Mouse (Mus musculus): ENCODE measurements around the gene Olfr963.
"Not testable (repeated sequence)": the region's sequence is repeated elsewhere in the genome, so short reads cannot be mapped to it uniquely, and the experiment has no call there.

The Olfr963 gene

GRCm38 (mm10) chr9:39666905-39667304, at the start of gene Olfr963:
TSS of gene Olfr963 (plus strand) at chr9:39667205.
- ATAC-seq (ENCODE audit: insufficient number of reproducible peaks, low FRiP score, low TSS enrichment), result no peak

- ATAC-seq (ENCODE audit: insufficient number of reproducible peaks, low FRiP score, low TSS enrichment), result no peak
These were observed 45.9 kb upstream of the Olfr963 start, which contains the start of gene Olfr960 for GRCm38 (mm10) chr9:39621073-39621472. TSS of gene Olfr960 (plus strand) at chr9:39621373.

GRCm38 (mm10) chr9:39623783-39624182, 43.2 kb upstream of the Olfr963 start:
- ATAC-seq (ENCODE audit: insufficient number of reproducible peaks, low FRiP score, low TSS enrichment), result no peak

GRCm38 (mm10) chr9:39624711-39625110, 42.3 kb upstream of the Olfr963 start:
- no peak for ATAC-seq (ENCODE audit: insufficient number of reproducible peaks, low FRiP score, low TSS enrichment)

- ATAC-seq (ENCODE audit: insufficient number of reproducible peaks, low FRiP score, low TSS enrichment), result no peak
These were observed 37.9 kb upstream of the Olfr963 start for GRCm38 (mm10) chr9:39629069-39629468.

GRCm38 (mm10) chr9:39633913-39634594, 33.0 kb upstream of the Olfr963 start:
- ATAC-seq (ENCODE audit: insufficient number of reproducible peaks, low FRiP score, low TSS enrichment), result no peak

- no peak for ATAC-seq (ENCODE audit: insufficient number of reproducible peaks, low FRiP score, low TSS enrichment)
These were observed 22.2 kb upstream of the Olfr963 start, which contains the start of gene Olfr961 for GRCm38 (mm10) chr9:39644785-39645184. TSS of gene Olfr961 (plus strand) at chr9:39645085.

GRCm38 (mm10) chr9:39647382-39647781, 19.6 kb upstream of the Olfr963 start:
- no peak for ATAC-seq (ENCODE audit: insufficient number of reproducible peaks, low FRiP score, low TSS enrichment)

GRCm38 (mm10) chr9:39654756-39655396, 12.1 kb upstream of the Olfr963 start:
- no peak for ATAC-seq (ENCODE audit: insufficient number of reproducible peaks, low FRiP score, low TSS enrichment)

GRCm38 (mm10) chr9:39669723-39670122, 2.7 kb downstream of the Olfr963 start:
- no peak for ATAC-seq (ENCODE audit: insufficient number of reproducible peaks, low FRiP score, low TSS enrichment)

GRCm38 (mm10) chr9:39674820-39675219, 7.8 kb downstream of the Olfr963 start:
- no peak for ATAC-seq (ENCODE audit: insufficient number of reproducible peaks, low FRiP score, low TSS enrichment)

- no peak for ATAC-seq (ENCODE audit: insufficient number of reproducible peaks, low FRiP score, low TSS enrichment)
These were observed 11.6 kb downstream of the Olfr963 start for GRCm38 (mm10) chr9:39678557-39678956.

GRCm38 (mm10) chr9:39679280-39679679, 12.3 kb downstream of the Olfr963 start:
- ATAC-seq (ENCODE audit: insufficient number of reproducible peaks, low FRiP score, low TSS enrichment), result no peak

- ATAC-seq (ENCODE audit: insufficient number of reproducible peaks, low FRiP score, low TSS enrichment), result not testable (repeated sequence)
These were observed 34.1 kb downstream of the Olfr963 start for GRCm38 (mm10) chr9:39701123-39701522.

- no peak for ATAC-seq (ENCODE audit: insufficient number of reproducible peaks, low FRiP score, low TSS enrichment)
These were observed 40.0 kb downstream of the Olfr963 start, which contains the start of gene Olfr149 for GRCm38 (mm10) chr9:39707017-39707416. TSS of gene Olfr149 (minus strand) at chr9:39707117.

GRCm38 (mm10) chr9:39708958-39709357, 42.0 kb downstream of the Olfr963 start:
- no peak for ATAC-seq (ENCODE audit: insufficient number of reproducible peaks, low FRiP score, low TSS enrichment)

- no peak for ATAC-seq (ENCODE audit: insufficient number of reproducible peaks, low FRiP score, low TSS enrichment)
These were observed 44.0 kb downstream of the Olfr963 start, which contains the start of gene Olfr965 for GRCm38 (mm10) chr9:39711053-39711452. TSS of gene Olfr965 (plus strand) at chr9:39711353.

All from cerebellum, adult (tissue).